Mouse (Mus musculus) embryonic facial prominence, embryonic 13.5 days (tissue): ENCODE measurements around the gene Calr. TPM values are rescaled to one million over a fixed set of nuclear protein-coding genes. Genes with fewer than 3 reads are reported as not detected.
A peak's percentile ranks its signal among the peaks of the same experiment; 100 is the strongest.

Experiments used
- ATAC-seq: fragments of 200-750 bp; cut with Nextera tagmentation; 2 replicates; pipeline ENCODE4 v1.8.0; 2017; ENCODE audit warnings: low read depth; ENCODE audit not compliant: insufficient number of reproducible peaks, insufficient read depth, low FRiP score, low TSS enrichment
- H3K27ac ChIP-seq: fragments of 300-500 bp; sonication (generic); 2 replicates; pipeline ENCODE4 v1.5.1; 2015; ENCODE audit warnings: moderate library complexity, mild to moderate bottlenecking, inconsistent platforms
- H3K27me3 ChIP-seq: fragments of 300-500 bp; sonication (generic); 2 replicates; pipeline ENCODE4 v1.6.1; 2015; ENCODE audit warnings: mild to moderate bottlenecking, inconsistent platforms
- H3K36me3 ChIP-seq: fragments of 300-500 bp; sonication (generic); 2 replicates; pipeline ENCODE4 v1.6.1; 2015; ENCODE audit warnings: mild to moderate bottlenecking, inconsistent platforms
- H3K4me1 ChIP-seq: fragments of 300-500 bp; sonication (generic); 2 replicates; pipeline ENCODE4 v1.6.1; 2015; ENCODE audit warnings: inconsistent platforms
- H3K4me2 ChIP-seq: fragments of 300-500 bp; sonication (generic); 2 replicates; pipeline ENCODE4 v1.6.1; 2015; ENCODE audit warnings: moderate library complexity, mild to moderate bottlenecking, inconsistent platforms
- H3K4me3 ChIP-seq: fragments of 300-500 bp; sonication (generic); 2 replicates; pipeline ENCODE4 v1.5.1; 2015; ENCODE audit warnings: mild to moderate bottlenecking, inconsistent platforms
- H3K9ac ChIP-seq: fragments of 300-500 bp; sonication (generic); 2 replicates; pipeline ENCODE4 v1.6.1; 2015; ENCODE audit warnings: mild to moderate bottlenecking, inconsistent platforms
- H3K9me3 ChIP-seq: fragments of 300-500 bp; sonication (generic); 2 replicates; pipeline ENCODE4 v1.6.1; 2016; ENCODE audit warnings: inconsistent platforms
- WGBS: fragments of 180-500 bp; shearing (Covaris S2); methylation state at CpG from one replicate; pipeline ENCODE4 v1.1.7; 2015; ENCODE audit warnings: mixed read lengths; 5-methylcytosine and 5-hydroxymethylcytosine counted together
- polyA plus RNA-seq: library from polyadenylated mRNA; unstranded; fragments of >200 nt; fragmentation: Nextera tagmentation; extraction: Ambion mirVana; gene quantifications from 2 replicates; pipeline ENCODE4 v1.2.1, GENCODE M21; 2015

The Calr gene
- polyA plus RNA-seq, 1 experiment from 2014 or later = 959 TPM

DNA sequence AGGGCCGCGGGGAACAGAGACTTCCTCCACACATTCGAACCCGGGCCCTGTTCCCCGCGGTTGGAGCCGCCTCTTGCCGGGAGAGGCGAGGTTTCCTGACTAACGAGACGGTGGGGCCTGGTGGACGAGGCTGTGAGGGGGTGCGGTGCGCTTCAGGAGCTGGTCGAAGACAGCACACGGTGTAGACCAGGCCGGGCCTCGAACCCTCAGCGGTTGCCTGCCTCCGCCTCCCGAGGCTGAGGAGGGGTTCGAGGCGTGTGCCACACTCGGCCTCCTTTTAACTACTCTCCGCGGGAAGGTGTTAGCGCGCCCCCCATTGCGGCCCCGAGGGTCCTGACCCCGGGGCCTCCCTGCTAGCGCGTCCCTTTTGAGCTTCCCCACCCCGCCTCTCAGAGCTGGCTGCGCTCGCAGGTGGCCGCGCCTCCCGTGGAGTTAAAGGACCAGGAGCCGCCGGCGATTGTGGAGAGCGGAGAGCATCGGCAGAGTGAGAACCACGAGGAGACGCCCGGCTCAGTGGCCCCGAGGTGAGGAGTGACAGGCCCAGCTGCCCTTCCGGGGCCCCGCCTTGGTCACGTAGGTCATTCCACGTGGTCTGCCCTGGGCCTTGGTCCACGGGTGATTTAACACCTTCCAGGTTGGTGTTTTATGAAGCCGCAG, 25.7 kb upstream of the Calr start:
- no peaks in the 10 kb centered on the region for H3K27me3 ChIP-seq
- peak; percentile 59 for ATAC-seq
- H3K9me3 ChIP-seq = no peaks in the 10 kb centered on the region
- no peak overlapping the region for H3K27ac ChIP-seq
- peak overlapping the region; percentile 74 for H3K9ac ChIP-seq
- H3K4me3 ChIP-seq = peak overlapping the region; percentile 54
- H3K4me1 ChIP-seq = peaks cover 16% of the 10 kb centered on the region
- peak overlapping the region; percentile 96 for H3K4me2 ChIP-seq
- H3K36me3 ChIP-seq = peaks cover 24% of the 10 kb centered on the region
- WGBS = 4% methylated on average over 54 of the region's 54 CpGs

GRCm38 (mm10) chr8:84871376-84872308, 24.9 kb upstream of the Calr start, which contains the start of gene Syce2:
Gene Syce2 (plus strand): TSS chr8:84872111.
- no peaks in the 10 kb centered on the region for H3K9me3 ChIP-seq
- peak within 1 kb of the TSS; percentile 8; the same call in 1 of the 2 replicates for H3K27ac ChIP-seq
- peaks cover 32% of the 10 kb centered on the region for H3K36me3 ChIP-seq
- 13% methylated on average over 45 of the region's 46 CpGs for WGBS
- peak within 1 kb of the TSS; percentile 96 for H3K4me2 ChIP-seq
- ATAC-seq = peak; percentile 32
- H3K27me3 ChIP-seq = no peaks in the 10 kb centered on the region
- H3K4me1 ChIP-seq = peaks cover 16% of the 10 kb centered on the region
- peak within 1 kb of the TSS; percentile 74 for H3K9ac ChIP-seq
- peak within 1 kb of the TSS; percentile 54 for H3K4me3 ChIP-seq

DNA sequence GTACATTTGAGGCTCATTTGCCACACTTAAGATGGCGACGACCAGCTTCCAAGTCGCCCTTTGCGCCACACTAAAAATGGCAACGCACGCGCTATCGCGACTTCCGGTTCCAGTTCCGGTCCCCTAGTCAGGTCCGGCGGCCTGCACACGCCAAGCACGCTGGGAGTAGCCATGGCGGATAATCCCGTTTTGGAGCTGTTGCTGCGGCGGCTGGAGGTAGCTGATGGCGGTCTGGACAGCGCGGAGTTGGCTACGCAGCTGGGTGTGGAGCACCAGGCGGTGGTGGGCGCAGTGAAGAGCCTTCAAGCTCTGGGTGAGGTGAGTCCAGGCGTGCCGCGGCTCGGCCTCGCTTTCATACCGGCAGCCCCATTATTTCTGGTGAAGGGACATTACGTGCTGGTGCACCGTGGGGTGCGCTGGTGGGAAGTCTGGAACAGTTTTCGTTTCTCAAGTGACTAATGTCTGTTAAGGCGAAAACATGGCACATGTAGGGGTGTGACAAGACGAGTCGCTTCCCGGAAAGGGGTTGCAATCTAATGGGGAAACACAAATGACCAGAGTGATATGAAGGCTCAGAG, 10.2 kb upstream of the Calr start, which contains the start of gene Farsa:
TSS of gene Farsa (plus strand) at position 126 of the 578 bp plus-strand sequence.
- Histone ChIP-seq H3K36me3 (peaks cover 29% of the 10 kb centered on the region), H3K9ac (peak within 1 kb of the TSS; percentile 88), H3K27ac (peak within 1 kb of the TSS; percentile 71), H3K27me3 (no peaks in the 10 kb centered on the region), H3K4me1 (peaks cover 14% of the 10 kb centered on the region), H3K4me3 (peak within 1 kb of the TSS; percentile 74), H3K4me2 (peak within 1 kb of the TSS; percentile 94), H3K9me3 (no peaks in the 10 kb centered on the region)
- peak; percentile 65 for ATAC-seq
- under 1% methylated on average over 39 of the region's 39 CpGs for WGBS

- no peak overlapping the region for H3K27ac ChIP-seq
- H3K4me3 ChIP-seq = peak overlapping the region; percentile 74
- peaks cover 14% of the 10 kb centered on the region for H3K4me1 ChIP-seq
- no peaks in the 10 kb centered on the region for H3K9me3 ChIP-seq
- WGBS = 96% methylated on average over 3 of the region's 3 CpGs
- no peak for ATAC-seq
- peaks cover 24% of the 10 kb centered on the region for H3K36me3 ChIP-seq
- H3K9ac ChIP-seq = no peak overlapping the region; the same call in 1 of the 2 replicates
- no peaks in the 10 kb centered on the region for H3K27me3 ChIP-seq
- H3K4me2 ChIP-seq = peak overlapping the region; percentile 94; the same call in 1 of the 2 replicates
These were observed 9.7 kb upstream of the Calr start for GRCm38 (mm10) chr8:84856434-84856833.

DNA sequence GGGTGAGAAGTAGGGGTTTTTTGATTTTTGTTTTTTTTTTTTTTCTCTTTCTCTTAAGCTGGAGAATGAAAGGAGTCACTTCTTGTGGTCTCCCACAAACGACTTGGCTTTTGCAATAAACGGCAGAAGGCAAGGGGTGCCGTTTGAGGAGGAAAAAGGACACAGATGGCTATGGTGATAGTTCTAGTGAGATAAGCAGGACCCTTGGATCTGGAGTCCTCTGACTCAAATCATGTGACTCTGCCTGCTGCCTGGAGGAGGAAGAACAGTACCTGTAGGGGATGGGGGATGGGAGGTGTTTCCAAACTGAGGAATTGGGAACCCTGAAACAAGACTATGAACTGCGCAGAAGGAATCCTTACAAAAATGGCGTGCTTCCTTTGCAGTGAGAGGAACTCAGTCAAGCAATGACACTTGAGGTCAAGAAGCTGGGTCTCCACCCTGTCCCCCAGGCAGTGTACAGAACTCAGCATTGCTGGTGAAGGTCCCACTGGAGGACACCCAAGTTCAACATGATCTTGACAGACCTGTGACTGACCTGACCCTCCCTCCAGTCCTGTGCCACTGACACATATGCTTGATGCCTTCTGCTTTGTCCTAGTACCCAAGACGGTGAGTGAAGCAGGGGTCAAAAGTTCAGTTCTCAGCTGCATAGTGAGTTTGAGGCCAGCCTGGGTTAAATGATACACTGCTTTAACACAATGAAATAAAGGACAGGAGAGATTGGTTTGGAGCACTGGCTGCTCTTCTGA, 1.1 kb upstream of the Calr start:
- ATAC-seq = no peak
- peak overlapping the region; percentile 74 for H3K9ac ChIP-seq
- peak overlapping the region; percentile 75 for H3K4me2 ChIP-seq
- H3K27ac ChIP-seq = peak overlapping the region; percentile 80
- peaks cover 28% of the 10 kb centered on the region for H3K36me3 ChIP-seq
- WGBS = 38% methylated on average over 6 of the region's 6 CpGs
- H3K4me1 ChIP-seq = peaks cover 37% of the 10 kb centered on the region
- no peaks in the 10 kb centered on the region for H3K9me3 ChIP-seq
- peak overlapping the region; percentile 97 for H3K4me3 ChIP-seq
- no peaks in the 10 kb centered on the region for H3K27me3 ChIP-seq

DNA sequence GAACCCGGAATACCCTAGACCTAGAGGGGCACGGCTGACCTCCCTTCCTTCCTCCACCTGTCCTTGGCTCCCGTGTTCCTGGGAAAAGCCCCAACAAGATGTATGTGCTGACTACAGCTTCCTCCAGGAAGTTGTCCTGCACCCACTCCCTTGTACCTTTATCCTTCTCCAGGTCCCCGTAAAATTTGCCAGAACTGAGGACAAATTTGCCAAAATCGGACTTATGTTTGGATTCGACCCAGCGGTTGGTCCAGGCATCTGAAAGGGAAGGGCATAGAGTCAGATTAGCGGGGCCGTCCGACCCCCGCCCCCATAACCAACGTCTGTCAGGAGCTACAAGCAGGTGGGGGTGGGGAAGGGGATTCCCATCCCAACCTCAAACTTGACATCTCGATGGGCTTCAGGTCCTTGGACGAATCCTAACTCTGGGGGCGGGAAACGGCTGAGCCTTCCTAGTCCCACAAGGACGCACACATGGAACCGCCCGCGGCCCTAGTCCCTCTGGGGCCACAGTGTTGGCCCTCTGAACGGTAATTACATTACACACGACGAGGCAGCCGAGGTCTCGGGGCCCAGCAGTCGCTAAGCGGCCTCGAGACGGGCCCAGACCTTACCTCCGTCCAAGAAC, 526 bp downstream of the Calr start:
- H3K27me3 ChIP-seq = no peaks in the 10 kb centered on the region
- no peaks in the 10 kb centered on the region for H3K9me3 ChIP-seq
- under 1% methylated on average over 30 of the region's 30 CpGs for WGBS
- H3K27ac ChIP-seq = peak overlapping the region; percentile 88
- H3K4me2 ChIP-seq = peak overlapping the region; percentile 84
- H3K9ac ChIP-seq = peak overlapping the region; percentile 97
- H3K36me3 ChIP-seq = peaks cover 45% of the 10 kb centered on the region
- ATAC-seq = peak; percentile 0; the same call in 1 of the 2 replicates
- H3K4me1 ChIP-seq = peaks cover 42% of the 10 kb centered on the region
- peak overlapping the region; percentile 97 for H3K4me3 ChIP-seq

DNA sequence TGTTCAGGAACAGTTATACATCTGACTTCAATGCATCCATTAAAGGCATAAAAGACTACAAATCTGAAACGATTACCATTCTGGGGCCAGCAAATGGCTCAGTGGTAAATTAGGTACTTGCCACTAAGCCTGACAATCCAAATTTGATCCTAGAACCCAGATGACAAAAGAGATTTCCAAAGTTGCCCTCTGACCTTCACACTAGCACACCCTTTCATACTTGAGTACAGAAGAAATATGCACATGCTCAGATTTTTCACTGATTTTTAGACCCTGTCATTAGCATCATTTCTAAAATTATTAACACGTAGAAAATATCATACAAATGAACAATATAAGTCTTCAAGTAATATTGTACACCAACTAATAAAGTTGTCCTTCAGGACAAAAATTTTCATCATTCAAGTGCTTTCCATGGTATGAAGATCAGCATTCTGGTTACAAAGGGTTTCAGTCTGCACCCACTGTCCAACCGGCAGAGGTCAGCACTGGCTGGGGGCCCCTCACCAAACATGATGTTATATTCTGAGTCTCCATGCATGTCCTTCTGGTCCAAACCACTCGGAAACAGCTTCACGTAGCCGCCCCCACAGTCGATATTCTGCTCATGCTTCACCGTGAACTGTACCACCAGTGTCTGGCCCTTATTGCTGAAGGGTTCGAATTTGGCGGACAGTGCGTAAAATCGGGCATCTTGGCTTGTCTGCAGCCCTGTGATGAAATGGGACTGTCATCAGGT, 1.2 kb downstream of the Calr start:
- no peaks in the 10 kb centered on the region for H3K27me3 ChIP-seq
- no peak for ATAC-seq
- H3K9me3 ChIP-seq = no peaks in the 10 kb centered on the region
- 13% methylated on average over 12 of the region's 12 CpGs for WGBS
- H3K36me3 ChIP-seq = peaks cover 46% of the 10 kb centered on the region
- H3K4me1 ChIP-seq = peaks cover 42% of the 10 kb centered on the region
- H3K4me2 ChIP-seq = peak overlapping the region; percentile 84
- 0 out of 2 replicates have a peak overlapping the region, but pooled peaks have one; percentile 88 for H3K27ac ChIP-seq
- H3K9ac ChIP-seq = peak overlapping the region; percentile 97
- peak overlapping the region; percentile 97 for H3K4me3 ChIP-seq

GRCm38 (mm10) chr8:84844397-84845070, 2.2 kb downstream of the Calr start:
- Histone ChIP-seq H3K9ac (peak overlapping the region; percentile 97), H3K27ac (peak overlapping the region; percentile 39; the same call in 1 of the 2 replicates), H3K4me2 (peak overlapping the region; percentile 84), H3K4me1 (peaks cover 45% of the 10 kb centered on the region), H3K4me3 (peak overlapping the region; percentile 97), H3K9me3 (no peaks in the 10 kb centered on the region), H3K36me3 (peaks cover 46% of the 10 kb centered on the region), H3K27me3 (no peaks in the 10 kb centered on the region)
- WGBS = 82% methylated on average over 9 of the region's 9 CpGs
- no peak for ATAC-seq

- Histone ChIP-seq H3K4me1 (peaks cover 62% of the 10 kb centered on the region), H3K9me3 (no peaks in the 10 kb centered on the region), H3K4me3 (peak overlapping the region; percentile 0; the same call in 1 of the 2 replicates), H3K27me3 (no peaks in the 10 kb centered on the region), H3K4me2 (no peak overlapping the region), H3K27ac (no peak overlapping the region), H3K36me3 (peaks cover 74% of the 10 kb centered on the region), H3K9ac (0 out of 2 replicates have a peak overlapping the region, but pooled peaks have one; percentile 27)
- 77% methylated on average over 1 of the region's 1 CpGs for WGBS
- ATAC-seq = no peak
These were observed 5.2 kb downstream of the Calr start for GRCm38 (mm10) chr8:84841514-84841913.
